Mouse (Mus musculus): Measurements from ENCODE around the gene Lrmp. TPM values are rescaled to one million over a fixed set of nuclear protein-coding genes. Genes with fewer than 3 reads are reported as not detected.
"Not testable (repeated sequence)": the region's sequence is repeated elsewhere in the genome, so short reads cannot be mapped to it uniquely, and the experiment has no call there.

The Lrmp gene
- polyA plus RNA-seq, 1 experiment: 261 TPM

- TF ChIP-seq POLR2A (IDR thresholded peaks at IDR 0.05; ENCODE audit: control insufficient read depth, extremely low read depth, insufficient read depth, low read length, poor library complexity) (no peak), CTCF (IDR thresholded peaks at IDR 0.05; ENCODE audit: borderline replicate concordance, control insufficient read depth, extremely low read depth, insufficient read depth, low read length, poor library complexity) (no peak)
- DNase-seq: no peak
- Histone ChIP-seq H3K27me3 (ENCODE audit: control insufficient read depth, insufficient read depth, low read length) (no peaks in the 10 kb centered on the region), H3K36me3 (ENCODE audit: control insufficient read depth, insufficient read depth, low read length) (no peaks in the 10 kb centered on the region; the same call in 1 of the 2 replicates), H3K27ac (ENCODE audit: control insufficient read depth, insufficient read depth, low read length) (no peak overlapping the region), H3K4me1 (replicated peaks; ENCODE audit: control insufficient read depth, insufficient read depth, low read length) (peaks cover 17% of the 10 kb centered on the region; the same call in 1 of the 2 replicates), H3K4me3 (ENCODE audit: control insufficient read depth, insufficient read depth, low read length) (no peak overlapping the region)
- WGBS: 94% methylated on average over 5 of the region's 5 CpGs
Observed at GRCm38 (mm10) chr6:145131991-145132390, 16.5 kb downstream of the Lrmp start.

GRCm38 (mm10) chr6:145132969-145133368 lies 17.5 kb downstream of the Lrmp start:
- not testable (repeated sequence) for H3K36me3 ChIP-seq (ENCODE audit: control insufficient read depth, insufficient read depth, low read length); H3K27ac ChIP-seq (ENCODE audit: control insufficient read depth, insufficient read depth, low read length); H3K27me3 ChIP-seq (ENCODE audit: control insufficient read depth, insufficient read depth, low read length); H3K4me3 ChIP-seq (ENCODE audit: control insufficient read depth, insufficient read depth, low read length); DNase-seq
- peaks cover 17% of the 10 kb centered on the region; the same call in 1 of the 2 replicates for H3K4me1 ChIP-seq (replicated peaks; ENCODE audit: control insufficient read depth, insufficient read depth, low read length)
- WGBS: 72% methylated on average over 5 of the region's 5 CpGs

GRCm38 (mm10) chr6:145135295-145135694 lies 19.8 kb downstream of the Lrmp start:
- H3K27ac ChIP-seq (ENCODE audit: control insufficient read depth, insufficient read depth, low read length): no peak overlapping the region
- DNase-seq: no peak
- peaks cover 16% of the 10 kb centered on the region for H3K4me1 ChIP-seq (replicated peaks; ENCODE audit: control insufficient read depth, insufficient read depth, low read length)
- H3K4me3 ChIP-seq (ENCODE audit: control insufficient read depth, insufficient read depth, low read length): no peak overlapping the region
- H3K36me3 ChIP-seq (ENCODE audit: control insufficient read depth, insufficient read depth, low read length): peaks cover 29% of the 10 kb centered on the region
- TF ChIP-seq POLR2A (IDR thresholded peaks at IDR 0.05; ENCODE audit: control insufficient read depth, extremely low read depth, insufficient read depth, low read length, poor library complexity): no peak
- no peak for TF ChIP-seq CTCF (IDR thresholded peaks at IDR 0.05; ENCODE audit: borderline replicate concordance, control insufficient read depth, extremely low read depth, insufficient read depth, low read length, poor library complexity)
- no peaks in the 10 kb centered on the region for H3K27me3 ChIP-seq (ENCODE audit: control insufficient read depth, insufficient read depth, low read length)
- WGBS: 76% methylated on average over 3 of the region's 3 CpGs

- H3K4me1 ChIP-seq (replicated peaks; ENCODE audit: control insufficient read depth, insufficient read depth, low read length): peaks cover 17% of the 10 kb centered on the region
- 97% methylated on average over 9 of the region's 9 CpGs for WGBS
- no peak for DNase-seq
- no peak overlapping the region for H3K27ac ChIP-seq (ENCODE audit: control insufficient read depth, insufficient read depth, low read length)
- no peak for TF ChIP-seq POLR2A (IDR thresholded peaks at IDR 0.05; ENCODE audit: control insufficient read depth, extremely low read depth, insufficient read depth, low read length, poor library complexity)
- peaks cover 33% of the 10 kb centered on the region for H3K36me3 ChIP-seq (ENCODE audit: control insufficient read depth, insufficient read depth, low read length)
- no peak overlapping the region for H3K4me3 ChIP-seq (ENCODE audit: control insufficient read depth, insufficient read depth, low read length)
- no peaks in the 10 kb centered on the region for H3K27me3 ChIP-seq (ENCODE audit: control insufficient read depth, insufficient read depth, low read length)
Observed at GRCm38 (mm10) chr6:145135804-145136203, 20.4 kb downstream of the Lrmp start.

- WGBS: 46% methylated on average over 5 of the region's 5 CpGs
- TF ChIP-seq CTCF (IDR thresholded peaks at IDR 0.05; ENCODE audit: borderline replicate concordance, control insufficient read depth, extremely low read depth, insufficient read depth, low read length, poor library complexity): no peak
- TF ChIP-seq POLR2A (IDR thresholded peaks at IDR 0.05; ENCODE audit: control insufficient read depth, extremely low read depth, insufficient read depth, low read length, poor library complexity): no peak
- Histone ChIP-seq H3K4me3 (ENCODE audit: control insufficient read depth, insufficient read depth, low read length) (no peak overlapping the region), H3K4me1 (replicated peaks; ENCODE audit: control insufficient read depth, insufficient read depth, low read length) (peaks cover 17% of the 10 kb centered on the region), H3K27ac (ENCODE audit: control insufficient read depth, insufficient read depth, low read length) (no peak overlapping the region), H3K27me3 (ENCODE audit: control insufficient read depth, insufficient read depth, low read length) (no peaks in the 10 kb centered on the region), H3K36me3 (ENCODE audit: control insufficient read depth, insufficient read depth, low read length) (peaks cover 44% of the 10 kb centered on the region)
- DNase-seq: no peak
Observed at GRCm38 (mm10) chr6:145136831-145137230, 21.4 kb downstream of the Lrmp start.

GRCm38 (mm10) chr6:145139236-145139635 lies 23.8 kb downstream of the Lrmp start:
- H3K27me3 ChIP-seq (ENCODE audit: control insufficient read depth, insufficient read depth, low read length): no peaks in the 10 kb centered on the region
- no peak overlapping the region for H3K4me3 ChIP-seq (ENCODE audit: control insufficient read depth, insufficient read depth, low read length)
- H3K36me3 ChIP-seq (ENCODE audit: control insufficient read depth, insufficient read depth, low read length): peaks cover 60% of the 10 kb centered on the region
- no peak for TF ChIP-seq POLR2A (IDR thresholded peaks at IDR 0.05; ENCODE audit: control insufficient read depth, extremely low read depth, insufficient read depth, low read length, poor library complexity)
- TF ChIP-seq CTCF (IDR thresholded peaks at IDR 0.05; ENCODE audit: borderline replicate concordance, control insufficient read depth, extremely low read depth, insufficient read depth, low read length, poor library complexity): no peak
- WGBS: 97% methylated on average over 13 of the region's 13 CpGs
- H3K4me1 ChIP-seq (replicated peaks; ENCODE audit: control insufficient read depth, insufficient read depth, low read length): peaks cover 15% of the 10 kb centered on the region
- DNase-seq: no peak
- no peak overlapping the region for H3K27ac ChIP-seq (ENCODE audit: control insufficient read depth, insufficient read depth, low read length)

- TF ChIP-seq CTCF (IDR thresholded peaks at IDR 0.05; ENCODE audit: borderline replicate concordance, control insufficient read depth, extremely low read depth, insufficient read depth, low read length, poor library complexity) (no peak), POLR2A (IDR thresholded peaks at IDR 0.05; ENCODE audit: control insufficient read depth, extremely low read depth, insufficient read depth, low read length, poor library complexity) (no peak)
- Histone ChIP-seq H3K36me3 (ENCODE audit: control insufficient read depth, insufficient read depth, low read length) (peaks cover 62% of the 10 kb centered on the region), H3K27me3 (ENCODE audit: control insufficient read depth, insufficient read depth, low read length) (no peaks in the 10 kb centered on the region), H3K4me1 (replicated peaks; ENCODE audit: control insufficient read depth, insufficient read depth, low read length) (peaks cover 11% of the 10 kb centered on the region), H3K4me3 (ENCODE audit: control insufficient read depth, insufficient read depth, low read length) (no peak overlapping the region), H3K27ac (ENCODE audit: control insufficient read depth, insufficient read depth, low read length) (no peak overlapping the region)
- DNase-seq: no peak
- 53% methylated on average over 11 of the region's 11 CpGs for WGBS
Observed at GRCm38 (mm10) chr6:145139776-145140475, 24.5 kb downstream of the Lrmp start.

All from thymus, adult 2 months (tissue).